Mouse (Mus musculus) intestine, embryonic 14.5 days (tissue): ENCODE measurements around the gene Tcte1. TPM values are rescaled to one million over a fixed set of nuclear protein-coding genes. Genes with fewer than 3 reads are reported as not detected.

ENCODE experiments used
- ATAC-seq: fragments of 200-750 bp; cut with Nextera tagmentation; replicated peaks from 2 replicates; pipeline ENCODE4 v1.8.0; 2017; ENCODE audit warnings: low read depth, moderate number of reproducible peaks, moderate TSS enrichment, moderate library complexity; ENCODE audit not compliant: low FRiP score, low TSS enrichment
- DNase-seq: peaks from one replicate; pipeline ENCODE4 v3.0.0-alpha.2; 2018; ENCODE audit warnings: low spot score
- H3K27ac ChIP-seq: fragments of 300-500 bp; sonication (generic); 2 replicates; pipeline ENCODE4 v1.5.1; 2014; ENCODE audit warnings: low read depth, mild to moderate bottlenecking, control low read depth
- H3K27me3 ChIP-seq: fragments of 300-500 bp; sonication (generic); replicated peaks from 2 replicates; pipeline ENCODE4 v1.6.1; 2014; ENCODE audit warnings: low read length, control low read depth; ENCODE audit not compliant: control insufficient read depth, insufficient read depth
- H3K36me3 ChIP-seq: fragments of 300-500 bp; sonication (generic); 2 replicates; pipeline ENCODE4 v1.6.1; 2014; ENCODE audit warnings: low read length, control low read depth; ENCODE audit not compliant: control insufficient read depth, insufficient read depth
- H3K4me1 ChIP-seq: fragments of 300-500 bp; sonication (generic); replicated peaks from 2 replicates; pipeline ENCODE4 v1.6.1; 2014; ENCODE audit warnings: low read length, control low read depth, mixed read lengths; ENCODE audit not compliant: control insufficient read depth, insufficient read depth
- H3K4me2 ChIP-seq: fragments of 300-500 bp; sonication (generic); 2 replicates; pipeline ENCODE4 v1.6.1; 2014; ENCODE audit warnings: low read length
- H3K4me3 ChIP-seq: fragments of 300-500 bp; sonication (generic); 2 replicates; pipeline ENCODE4 v1.5.1; 2014; ENCODE audit warnings: low read depth, low read length, control low read depth, mixed read lengths
- H3K9ac ChIP-seq: fragments of 300-500 bp; sonication (generic); 2 replicates; pipeline ENCODE4 v1.6.1; 2014; ENCODE audit warnings: mild to moderate bottlenecking, low read length
- H3K9me3 ChIP-seq: fragments of 300-500 bp; sonication (generic); 2 replicates; pipeline ENCODE4 v1.6.1; 2016; ENCODE audit warnings: low read length, control low read depth; ENCODE audit not compliant: control insufficient read depth
- WGBS: fragments of 180-500 bp; shearing (Covaris S2); extraction: QIAGEN DNeasy Blood & Tissue Kit; methylation state at CpG from one replicate; pipeline ENCODE4 v1.1.7; 2014; 5-methylcytosine and 5-hydroxymethylcytosine counted together
- polyA plus RNA-seq: library from polyadenylated mRNA; unstranded; fragments of >200 nt; fragmentation: Nextera tagmentation; extraction: Ambion mirVana; gene quantifications from 2 replicates; pipeline ENCODE4 v1.2.1, GENCODE M21; 2014

The Tcte1 gene
- polyA plus RNA-seq, 1 experiment from 2014 or later: 0.70 TPM

GRCm38 (mm10) chr17:45574129-45574761, 51.0 kb downstream of the Tcte1 start:
- DNase-seq (no peak), ATAC-seq (peak; percentile 29)
- Histone ChIP-seq H3K4me2 (peak overlapping the region; percentile 90), H3K27me3 (no peaks in the 10 kb centered on the region), H3K9me3 (no peaks in the 10 kb centered on the region), H3K27ac (peak overlapping the region; percentile 98), H3K36me3 (peaks cover 29% of the 10 kb centered on the region), H3K9ac (peak overlapping the region; percentile 100), H3K4me3 (peak overlapping the region; percentile 98), H3K4me1 (peaks cover 20% of the 10 kb centered on the region)
- 5% methylated on average over 17 of the region's 17 CpGs for WGBS

GRCm38 (mm10) chr17:45575123-45575897, 52.1 kb downstream of the Tcte1 start:
- Histone ChIP-seq H3K27ac (peak overlapping the region; percentile 98), H3K9ac (no peak overlapping the region; the same call in 1 of the 2 replicates), H3K4me1 (peaks cover 20% of the 10 kb centered on the region), H3K4me2 (peak overlapping the region; percentile 90; the same call in 1 of the 2 replicates), H3K36me3 (peaks cover 18% of the 10 kb centered on the region), H3K9me3 (no peaks in the 10 kb centered on the region), H3K4me3 (no peak overlapping the region), H3K27me3 (no peaks in the 10 kb centered on the region)
- DNase-seq: no peak
- ATAC-seq: no peak
- WGBS: 88% methylated on average over 8 of the region's 8 CpGs

- Histone ChIP-seq H3K4me1 (peaks cover 23% of the 10 kb centered on the region), H3K27me3 (no peaks in the 10 kb centered on the region), H3K27ac (peak overlapping the region; percentile 11; the same call in 1 of the 2 replicates), H3K9ac (no peak overlapping the region), H3K4me3 (no peak overlapping the region), H3K36me3 (no peaks in the 10 kb centered on the region), H3K4me2 (no peak overlapping the region), H3K9me3 (no peaks in the 10 kb centered on the region)
- DNase-seq (no peak), ATAC-seq (no peak)
- 70% methylated on average over 5 of the region's 5 CpGs for WGBS
Observed at GRCm38 (mm10) chr17:45578242-45578641, 55.0 kb downstream of the Tcte1 start.

GRCm38 (mm10) chr17:45578843-45579242, 55.6 kb downstream of the Tcte1 start:
- DNase-seq (no peak), ATAC-seq (no peak)
- H3K9ac ChIP-seq: no peak overlapping the region
- H3K9me3 ChIP-seq: no peaks in the 10 kb centered on the region
- no peak overlapping the region for H3K4me2 ChIP-seq
- no peaks in the 10 kb centered on the region for H3K36me3 ChIP-seq
- 81% methylated on average over 7 of the region's 7 CpGs for WGBS
- no peak overlapping the region for H3K4me3 ChIP-seq
- H3K4me1 ChIP-seq: peaks cover 28% of the 10 kb centered on the region
- H3K27me3 ChIP-seq: no peaks in the 10 kb centered on the region
- H3K27ac ChIP-seq: no peak overlapping the region

GRCm38 (mm10) chr17:45579554-45579953, 56.3 kb downstream of the Tcte1 start:
- ATAC-seq (no peak), DNase-seq (no peak)
- H3K27ac ChIP-seq: no peak overlapping the region
- H3K9me3 ChIP-seq: no peaks in the 10 kb centered on the region
- peaks cover 32% of the 10 kb centered on the region for H3K4me1 ChIP-seq
- no peak overlapping the region for H3K4me3 ChIP-seq
- H3K36me3 ChIP-seq: no peaks in the 10 kb centered on the region
- H3K4me2 ChIP-seq: no peak overlapping the region
- no peak overlapping the region for H3K9ac ChIP-seq
- H3K27me3 ChIP-seq: no peaks in the 10 kb centered on the region
- 82% methylated on average over 4 of the region's 4 CpGs for WGBS

GRCm38 (mm10) chr17:45580958-45581477, 57.8 kb downstream of the Tcte1 start:
- Histone ChIP-seq H3K4me1 (peaks cover 41% of the 10 kb centered on the region), H3K9ac (no peak overlapping the region), H3K36me3 (peaks cover under 1% of the 10 kb centered on the region; the same call in 1 of the 2 replicates), H3K27me3 (no peaks in the 10 kb centered on the region), H3K4me3 (no peak overlapping the region), H3K9me3 (no peaks in the 10 kb centered on the region), H3K27ac (0 out of 2 replicates have a peak overlapping the region, but pooled peaks have one; percentile 43), H3K4me2 (peak overlapping the region; percentile 3; the same call in 1 of the 2 replicates)
- 30% methylated on average over 12 of the region's 12 CpGs for WGBS
- DNase-seq: no peak
- no peak for ATAC-seq

- Histone ChIP-seq H3K4me2 (no peak overlapping the region), H3K9me3 (peaks cover 4% of the 10 kb centered on the region; the same call in 1 of the 2 replicates), H3K27ac (no peak overlapping the region), H3K27me3 (no peaks in the 10 kb centered on the region), H3K4me1 (peaks cover 42% of the 10 kb centered on the region), H3K4me3 (no peak overlapping the region), H3K9ac (no peak overlapping the region), H3K36me3 (peaks cover 6% of the 10 kb centered on the region; the same call in 1 of the 2 replicates)
- WGBS: 8% methylated on average over 2 of the region's 2 CpGs
- DNase-seq (peak; percentile 88), ATAC-seq (no peak; the same call in 1 of the 2 replicates)
Observed at GRCm38 (mm10) chr17:45581567-45581983, 58.3 kb downstream of the Tcte1 start.

GRCm38 (mm10) chr17:45582188-45582587, 59.0 kb downstream of the Tcte1 start:
- Histone ChIP-seq H3K4me3 (no peak overlapping the region), H3K27ac (no peak overlapping the region), H3K9ac (no peak overlapping the region), H3K27me3 (no peaks in the 10 kb centered on the region), H3K4me1 (peaks cover 42% of the 10 kb centered on the region), H3K36me3 (peaks cover 6% of the 10 kb centered on the region; the same call in 1 of the 2 replicates), H3K9me3 (peaks cover 4% of the 10 kb centered on the region; the same call in 1 of the 2 replicates), H3K4me2 (no peak overlapping the region)
- ATAC-seq: no peak
- DNase-seq: no peak
- 90% methylated on average over 6 of the region's 6 CpGs for WGBS
